Mouse (Mus musculus): ENCODE data around the gene Cdh26. TPM values are rescaled to one million over a fixed set of nuclear protein-coding genes. Genes with fewer than 3 reads are reported as not detected.
A peak's percentile ranks its signal among the peaks of the same experiment; 100 is the strongest.

Cdh26 gene
- polyA plus RNA-seq, 1 experiment from 2014 or later: not detected

DNA sequence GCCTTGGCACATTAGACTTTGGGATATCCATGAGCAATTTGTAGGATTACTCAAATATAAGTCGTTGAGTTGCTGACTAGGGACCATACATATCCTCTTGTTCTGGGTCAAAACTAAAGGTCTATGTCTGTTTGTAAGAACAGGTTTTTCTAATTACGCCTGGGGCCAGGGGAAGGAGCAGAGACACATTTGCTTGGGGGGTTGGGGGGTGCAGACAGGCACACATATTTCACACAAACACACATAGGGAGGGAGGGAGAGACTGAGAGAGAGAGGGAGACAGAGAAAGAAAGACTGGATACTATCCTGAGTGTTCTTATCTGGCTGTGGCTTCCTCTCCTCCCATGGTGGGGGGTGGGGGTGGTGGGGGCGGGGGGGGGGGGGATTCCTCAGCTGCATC, 8.1 kb upstream of the Cdh26 start:
- Histone ChIP-seq H3K9me3 (ENCODE audit: low read depth, low read length) (no peaks in the 10 kb centered on the region), H3K9ac (no peak overlapping the region), H3K36me3 (ENCODE audit: insufficient read depth) (no peaks in the 10 kb centered on the region), H3K27ac (ENCODE audit: low read depth) (peak overlapping the region; percentile 46; the same call in 1 of the 2 replicates), H3K4me1 (ENCODE audit: insufficient read depth) (no peaks in the 10 kb centered on the region), H3K4me2 (no peak overlapping the region), H3K27me3 (ENCODE audit: insufficient read depth, low read length) (no peaks in the 10 kb centered on the region), H3K4me3 (ENCODE audit: low read depth, low read length) (no peak overlapping the region)
- WGBS: 22% methylated on average over 2 of the region's 3 CpGs
- DNase-seq (no peak), ATAC-seq (ENCODE audit: insufficient read depth) (peak; percentile 18; the same call in 1 of the 2 replicates)
- no peak for TF ChIP-seq CTCF (IDR thresholded peaks at IDR 0.05; ENCODE audit: low read depth)

DNA sequence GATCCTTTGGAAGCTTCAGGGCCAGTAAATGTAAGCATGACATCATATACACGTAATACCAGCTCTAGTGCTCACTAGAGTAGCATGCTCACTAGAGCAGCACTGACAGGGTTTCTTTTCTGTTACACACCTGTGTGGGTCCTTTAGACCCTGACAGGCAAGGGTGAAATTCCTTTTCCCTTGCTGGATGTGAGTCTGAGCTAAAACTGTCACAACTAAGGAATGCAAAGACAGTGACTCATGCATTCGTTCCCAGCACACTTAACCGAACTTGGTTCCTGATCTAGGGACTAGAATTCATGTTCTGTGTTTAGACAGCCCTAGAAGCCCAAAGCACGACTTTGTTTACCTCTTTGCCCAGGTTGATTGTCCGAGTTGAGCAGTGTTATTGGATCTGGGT, 7.1 kb upstream of the Cdh26 start:
- 62% methylated on average over 5 of the region's 5 CpGs for WGBS
- TF ChIP-seq CTCF (IDR thresholded peaks at IDR 0.05; ENCODE audit: low read depth): no peak
- Histone ChIP-seq H3K27me3 (ENCODE audit: insufficient read depth, low read length) (no peaks in the 10 kb centered on the region), H3K4me3 (ENCODE audit: low read depth, low read length) (no peak overlapping the region), H3K9me3 (ENCODE audit: low read depth, low read length) (no peaks in the 10 kb centered on the region), H3K27ac (ENCODE audit: low read depth) (no peak overlapping the region), H3K36me3 (ENCODE audit: insufficient read depth) (no peaks in the 10 kb centered on the region), H3K4me2 (no peak overlapping the region), H3K4me1 (ENCODE audit: insufficient read depth) (no peaks in the 10 kb centered on the region), H3K9ac (no peak overlapping the region)
- DNase-seq (no peak), ATAC-seq (ENCODE audit: insufficient read depth) (no peak)

DNA sequence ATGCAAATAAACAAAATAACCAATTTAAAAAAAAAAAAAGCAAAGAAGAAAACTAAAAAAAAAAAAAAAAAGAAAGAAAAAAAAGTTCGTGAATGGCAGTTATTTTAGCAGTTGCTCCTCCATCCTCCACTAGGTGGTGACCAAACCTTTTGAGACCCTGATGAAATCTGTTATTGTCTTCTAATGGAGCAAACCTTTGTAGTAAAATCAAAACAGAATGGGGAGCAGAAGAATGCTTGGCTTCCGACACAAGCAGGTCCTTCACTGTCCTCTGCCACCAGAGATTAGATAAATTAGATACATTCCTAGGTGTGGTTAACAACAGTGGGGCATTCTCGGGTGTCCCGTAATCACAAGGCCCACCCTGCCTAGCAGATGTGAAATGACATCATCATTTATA, 4.1 kb upstream of the Cdh26 start:
- peak; percentile 72 for TF ChIP-seq CTCF (IDR thresholded peaks at IDR 0.05; ENCODE audit: low read depth)
- peak; percentile 79 for DNase-seq
- WGBS: 20% methylated on average over 4 of the region's 4 CpGs
- no peaks in the 10 kb centered on the region for H3K36me3 ChIP-seq (ENCODE audit: insufficient read depth)
- H3K4me2 ChIP-seq: no peak overlapping the region
- ATAC-seq (ENCODE audit: insufficient read depth): no peak
- no peaks in the 10 kb centered on the region for H3K9me3 ChIP-seq (ENCODE audit: low read depth, low read length)
- H3K27me3 ChIP-seq (ENCODE audit: insufficient read depth, low read length): no peaks in the 10 kb centered on the region
- no peak overlapping the region for H3K27ac ChIP-seq (ENCODE audit: low read depth)
- H3K4me3 ChIP-seq (ENCODE audit: low read depth, low read length): no peak overlapping the region
- H3K4me1 ChIP-seq (ENCODE audit: insufficient read depth): no peaks in the 10 kb centered on the region; the same call in 1 of the 2 replicates
- no peak overlapping the region for H3K9ac ChIP-seq

DNA sequence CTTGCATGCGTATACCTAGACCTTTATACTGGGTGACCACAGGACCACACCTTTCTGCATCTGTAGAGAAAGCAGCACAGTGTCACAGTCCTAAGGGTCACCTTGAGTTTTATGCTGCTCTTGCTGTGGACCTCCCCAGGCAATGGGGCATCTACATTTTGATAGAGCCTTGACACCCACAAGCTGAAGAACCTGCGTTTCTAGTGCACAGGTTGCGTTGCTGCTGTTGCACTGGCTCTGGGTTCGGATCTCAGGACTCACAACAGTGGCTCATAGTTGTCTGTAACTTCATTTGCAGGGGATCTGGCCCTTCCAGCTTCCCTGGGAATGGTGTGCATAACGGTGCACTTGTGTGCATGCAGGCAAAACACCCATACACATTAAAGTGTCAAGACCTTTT, 3.1 kb upstream of the Cdh26 start:
- Histone ChIP-seq H3K9me3 (ENCODE audit: low read depth, low read length) (no peaks in the 10 kb centered on the region), H3K9ac (no peak overlapping the region), H3K4me2 (no peak overlapping the region), H3K36me3 (ENCODE audit: insufficient read depth) (no peaks in the 10 kb centered on the region), H3K4me3 (ENCODE audit: low read depth, low read length) (no peak overlapping the region), H3K27me3 (ENCODE audit: insufficient read depth, low read length) (no peaks in the 10 kb centered on the region), H3K27ac (ENCODE audit: low read depth) (no peak overlapping the region), H3K4me1 (ENCODE audit: insufficient read depth) (peaks cover 3% of the 10 kb centered on the region; the same call in 1 of the 2 replicates)
- 75% methylated on average over 5 of the region's 5 CpGs for WGBS
- no peak for ATAC-seq (ENCODE audit: insufficient read depth)
- DNase-seq: no peak
- TF ChIP-seq CTCF (IDR thresholded peaks at IDR 0.05; ENCODE audit: low read depth): no peak

DNA sequence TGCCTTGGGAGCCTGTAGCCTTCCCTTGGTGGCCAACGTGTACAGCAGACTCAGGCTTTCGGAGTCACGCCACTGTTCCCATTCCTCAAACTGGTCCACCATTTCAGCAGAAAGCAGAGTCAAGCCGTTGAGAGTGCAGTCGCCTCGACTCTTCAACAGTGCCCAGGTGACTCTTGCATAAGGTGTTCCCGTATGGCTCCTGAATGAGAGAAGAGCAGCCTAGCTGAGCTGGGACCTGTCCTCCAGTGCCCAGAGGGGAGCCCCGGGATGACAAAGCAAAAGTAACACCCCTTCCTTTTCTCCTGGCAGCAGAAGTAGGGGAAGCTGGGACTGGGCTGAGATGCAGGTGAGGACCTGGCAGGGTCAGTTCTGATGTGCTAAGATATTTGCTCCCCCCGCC, 2.1 kb upstream of the Cdh26 start:
- Histone ChIP-seq H3K27ac (ENCODE audit: low read depth) (no peak overlapping the region), H3K27me3 (ENCODE audit: insufficient read depth, low read length) (no peaks in the 10 kb centered on the region), H3K4me2 (no peak overlapping the region), H3K4me1 (ENCODE audit: insufficient read depth) (peaks cover 3% of the 10 kb centered on the region; the same call in 1 of the 2 replicates), H3K9ac (no peak overlapping the region), H3K36me3 (ENCODE audit: insufficient read depth) (no peaks in the 10 kb centered on the region), H3K4me3 (ENCODE audit: low read depth, low read length) (no peak overlapping the region), H3K9me3 (ENCODE audit: low read depth, low read length) (no peaks in the 10 kb centered on the region)
- ATAC-seq (ENCODE audit: insufficient read depth) (no peak), DNase-seq (no peak)
- WGBS: 69% methylated on average over 9 of the region's 9 CpGs
- no peak for TF ChIP-seq CTCF (IDR thresholded peaks at IDR 0.05; ENCODE audit: low read depth)

DNA sequence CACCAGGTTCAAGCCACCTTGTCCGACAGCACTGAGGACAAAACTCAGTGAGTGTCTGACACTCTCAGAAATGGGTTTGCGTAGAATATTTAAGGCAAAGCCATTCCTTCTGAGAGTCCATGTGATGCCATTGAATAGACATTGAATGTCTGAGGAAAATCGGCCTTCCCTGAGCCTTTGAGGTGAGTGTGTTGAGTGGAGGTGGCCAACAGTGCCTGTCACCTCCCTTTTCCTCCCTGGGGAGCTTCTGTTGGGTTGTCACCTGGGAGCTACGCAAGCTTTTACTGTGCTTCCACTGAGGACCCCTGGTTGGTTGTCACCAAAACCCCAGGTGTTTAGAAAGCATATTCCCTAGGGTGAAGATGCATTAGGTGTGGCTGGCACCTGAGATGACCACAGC, 1.7 kb upstream of the Cdh26 start:
- no peak overlapping the region for H3K4me2 ChIP-seq
- WGBS: 76% methylated on average over 4 of the region's 4 CpGs
- H3K4me1 ChIP-seq (ENCODE audit: insufficient read depth): peaks cover 3% of the 10 kb centered on the region; the same call in 1 of the 2 replicates
- no peaks in the 10 kb centered on the region for H3K9me3 ChIP-seq (ENCODE audit: low read depth, low read length)
- no peak overlapping the region for H3K27ac ChIP-seq (ENCODE audit: low read depth)
- no peaks in the 10 kb centered on the region for H3K27me3 ChIP-seq (ENCODE audit: insufficient read depth, low read length)
- no peak overlapping the region for H3K4me3 ChIP-seq (ENCODE audit: low read depth, low read length)
- no peak for TF ChIP-seq CTCF (IDR thresholded peaks at IDR 0.05; ENCODE audit: low read depth)
- no peak overlapping the region for H3K9ac ChIP-seq
- ATAC-seq (ENCODE audit: insufficient read depth) (no peak), DNase-seq (no peak)
- no peaks in the 10 kb centered on the region for H3K36me3 ChIP-seq (ENCODE audit: insufficient read depth)

DNA sequence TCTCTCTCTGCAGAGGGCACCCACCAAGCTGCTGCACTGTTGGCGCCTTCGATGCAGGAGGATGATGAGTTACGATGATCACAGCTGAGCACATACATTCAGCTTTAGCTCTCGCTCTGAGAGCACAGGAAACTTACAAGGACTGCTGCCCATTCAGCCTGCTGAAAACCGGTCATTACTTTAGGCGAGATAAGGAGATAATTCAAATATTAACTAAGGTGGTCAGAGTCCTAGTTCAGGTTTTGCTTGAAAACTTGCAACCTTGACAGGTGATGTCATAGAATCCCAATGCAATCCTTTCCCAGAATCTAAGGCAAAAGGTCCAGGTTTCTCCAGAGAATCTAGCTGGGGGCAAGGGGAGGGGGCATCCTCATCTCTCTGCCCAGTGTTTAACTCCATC, 905 bp upstream of the Cdh26 start:
- Histone ChIP-seq H3K27ac (ENCODE audit: low read depth) (no peak overlapping the region), H3K4me2 (no peak overlapping the region), H3K36me3 (ENCODE audit: insufficient read depth) (no peaks in the 10 kb centered on the region), H3K4me1 (ENCODE audit: insufficient read depth) (peaks cover 3% of the 10 kb centered on the region; the same call in 1 of the 2 replicates), H3K4me3 (ENCODE audit: low read depth, low read length) (no peak overlapping the region), H3K27me3 (ENCODE audit: insufficient read depth, low read length) (no peaks in the 10 kb centered on the region), H3K9me3 (ENCODE audit: low read depth, low read length) (no peaks in the 10 kb centered on the region), H3K9ac (no peak overlapping the region)
- no peak for DNase-seq
- 62% methylated on average over 6 of the region's 6 CpGs for WGBS
- ATAC-seq (ENCODE audit: insufficient read depth): no peak
- no peak for TF ChIP-seq CTCF (IDR thresholded peaks at IDR 0.05; ENCODE audit: low read depth)

DNA sequence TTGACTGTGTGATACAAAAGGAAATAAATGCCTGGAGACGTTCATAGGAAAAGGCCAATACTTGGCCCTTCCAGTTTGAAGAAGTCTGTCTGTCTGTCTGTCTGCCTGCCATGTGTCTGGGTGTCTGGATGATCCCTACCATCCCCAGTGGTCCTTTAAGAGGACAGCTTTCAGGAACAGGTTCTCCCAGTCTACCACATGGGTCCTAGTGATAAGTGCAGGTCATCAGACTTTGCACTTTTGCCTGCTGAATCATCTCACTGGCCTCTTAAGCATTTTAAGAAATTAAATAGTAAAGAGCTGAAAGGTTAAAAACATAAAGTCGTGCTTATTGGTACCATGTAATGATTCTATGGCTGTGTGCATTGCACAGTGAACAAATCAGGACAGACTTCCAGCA, 3.2 kb downstream of the Cdh26 start:
- no peaks in the 10 kb centered on the region for H3K36me3 ChIP-seq (ENCODE audit: insufficient read depth)
- TF ChIP-seq CTCF (IDR thresholded peaks at IDR 0.05; ENCODE audit: low read depth): no peak
- ATAC-seq (ENCODE audit: insufficient read depth) (no peak), DNase-seq (no peak)
- 64% methylated on average over 2 of the region's 2 CpGs for WGBS
- H3K9me3 ChIP-seq (ENCODE audit: low read depth, low read length): no peaks in the 10 kb centered on the region
- no peak overlapping the region for H3K4me2 ChIP-seq
- H3K9ac ChIP-seq: no peak overlapping the region
- peaks cover 3% of the 10 kb centered on the region; the same call in 1 of the 2 replicates for H3K4me1 ChIP-seq (ENCODE audit: insufficient read depth)
- H3K27me3 ChIP-seq (ENCODE audit: insufficient read depth, low read length): no peaks in the 10 kb centered on the region
- H3K27ac ChIP-seq (ENCODE audit: low read depth): no peak overlapping the region
- H3K4me3 ChIP-seq (ENCODE audit: low read depth, low read length): no peak overlapping the region

All from lung, embryonic 14.5 days (tissue).